Mouse (Mus musculus) hindbrain, embryonic 14.5 days (tissue): ENCODE data around the gene Ghrl. TPM values are rescaled to one million over a fixed set of nuclear protein-coding genes. Genes with fewer than 3 reads are reported as not detected.

Experiments used
- ATAC-seq: fragments of 200-750 bp; cut with Nextera tagmentation; 2 replicates; pipeline ENCODE4 v1.8.0; 2017; ENCODE audit warnings: moderate number of reproducible peaks, mild to moderate bottlenecking, moderate TSS enrichment, moderate library complexity; ENCODE audit not compliant: low FRiP score
- DNase-seq: peaks from one replicate; pipeline ENCODE4 v3.0.0-alpha.2; 2015; ENCODE audit warnings: low spot score
- H3K27ac ChIP-seq: fragments of 300-500 bp; sonication (generic); 2 replicates; pipeline ENCODE4 v1.5.1; 2014; ENCODE audit warnings: mild to moderate bottlenecking, moderate library complexity
- H3K27me3 ChIP-seq: fragments of 300-500 bp; sonication (generic); 2 replicates; pipeline ENCODE4 v1.6.1; 2014; ENCODE audit warnings: mild to moderate bottlenecking, low read length, mixed read lengths; ENCODE audit not compliant: control insufficient read depth, insufficient read depth
- H3K36me3 ChIP-seq: fragments of 300-500 bp; sonication (generic); replicated peaks from 2 replicates; pipeline ENCODE4 v1.6.1; 2014; ENCODE audit not compliant: control insufficient read depth, insufficient read depth
- H3K4me1 ChIP-seq: fragments of 300-500 bp; sonication (generic); replicated peaks from 2 replicates; pipeline ENCODE4 v1.6.1; 2014; ENCODE audit warnings: antibody characterized with exemption, low read length, mixed read lengths; ENCODE audit not compliant: control insufficient read depth, insufficient read depth
- H3K4me2 ChIP-seq: fragments of 300-500 bp; sonication (generic); replicated peaks from 2 replicates; pipeline ENCODE4 v1.6.1; 2014; ENCODE audit warnings: mild to moderate bottlenecking, moderate library complexity
- H3K4me3 ChIP-seq: fragments of 300-500 bp; sonication (generic); replicated peaks from 2 replicates; pipeline ENCODE4 v1.5.1; 2014; ENCODE audit warnings: mild to moderate bottlenecking, low read length
- H3K9ac ChIP-seq: fragments of 300-500 bp; sonication (generic); 2 replicates; pipeline ENCODE4 v1.6.1; 2014
- H3K9me3 ChIP-seq: fragments of 300-500 bp; sonication (generic); 2 replicates; pipeline ENCODE4 v1.6.1; 2016; ENCODE audit warnings: low read length; ENCODE audit not compliant: control insufficient read depth
- WGBS: fragments of 180-500 bp; shearing (Covaris S2); extraction: QIAGEN DNeasy Blood & Tissue Kit; methylation state at CpG from one replicate; pipeline ENCODE4 v1.1.7; 2014; 5-methylcytosine and 5-hydroxymethylcytosine counted together
- polyA plus RNA-seq: library from polyadenylated mRNA; unstranded; fragments of >200 nt; fragmentation: Nextera tagmentation; extraction: Ambion mirVana; gene quantifications from 2 replicates; pipeline ENCODE4 v1.2.1, GENCODE M21; 2014

Ghrl gene
- polyA plus RNA-seq, 1 experiment from 2014 or later, result 1.2 TPM

- Histone ChIP-seq H3K4me3 (no peak overlapping the region), H3K27ac (0 out of 2 replicates have a peak overlapping the region, but pooled peaks have one; percentile 14), H3K4me2 (peak overlapping the region; percentile 24), H3K27me3 (no peaks in the 10 kb centered on the region), H3K9me3 (no peaks in the 10 kb centered on the region), H3K36me3 (no peaks in the 10 kb centered on the region), H3K9ac (0 out of 2 replicates have a peak overlapping the region, but pooled peaks have one; percentile 16), H3K4me1 (peaks cover 5% of the 10 kb centered on the region; the same call in 1 of the 2 replicates)
- 9% methylated on average over 14 of the region's 14 CpGs for WGBS
- no peak for DNase-seq
- ATAC-seq, result no peak
Observed at GRCm38 (mm10) chr6:113690400-113691083, 29.1 kb downstream of the Ghrl start.

- ATAC-seq, result no peak
- Histone ChIP-seq H3K4me2 (no peak overlapping the region), H3K4me1 (peaks cover 5% of the 10 kb centered on the region; the same call in 1 of the 2 replicates), H3K36me3 (no peaks in the 10 kb centered on the region), H3K27me3 (no peaks in the 10 kb centered on the region), H3K4me3 (no peak overlapping the region), H3K9me3 (no peaks in the 10 kb centered on the region), H3K9ac (no peak overlapping the region), H3K27ac (no peak overlapping the region)
- 25% methylated on average over 7 of the region's 7 CpGs for WGBS
- DNase-seq, result no peak
Observed at GRCm38 (mm10) chr6:113690008-113690399, 29.7 kb downstream of the Ghrl start.

- 48% methylated on average over 8 of the region's 8 CpGs for WGBS
- no peak for ATAC-seq
Observed at GRCm38 (mm10) chr6:113686551-113687125, 33.0 kb downstream of the Ghrl start.

GRCm38 (mm10) chr6:113683081-113683825, 36.4 kb downstream of the Ghrl start:
- Histone ChIP-seq H3K4me1 (no peaks in the 10 kb centered on the region; the same call in 1 of the 2 replicates), H3K27me3 (no peaks in the 10 kb centered on the region), H3K4me2 (no peak overlapping the region), H3K9ac (no peak overlapping the region), H3K36me3 (no peaks in the 10 kb centered on the region), H3K27ac (no peak overlapping the region), H3K9me3 (no peaks in the 10 kb centered on the region), H3K4me3 (no peak overlapping the region)
- DNase-seq, result no peak
- WGBS, result 91% methylated on average over 10 of the region's 10 CpGs
- no peak for ATAC-seq

More at GRCm38 (mm10) chr6:113686551-113687125, 33.0 kb downstream of the Ghrl start:
- peaks cover 5% of the 10 kb centered on the region; the same call in 1 of the 2 replicates for H3K4me1 ChIP-seq
- H3K4me2 ChIP-seq, result no peak overlapping the region
- no peak for DNase-seq
- no peaks in the 10 kb centered on the region for H3K36me3 ChIP-seq
- no peaks in the 10 kb centered on the region for H3K27me3 ChIP-seq
- no peak overlapping the region for H3K9ac ChIP-seq
- no peak overlapping the region for H3K27ac ChIP-seq
- no peaks in the 10 kb centered on the region for H3K9me3 ChIP-seq
- H3K4me3 ChIP-seq, result no peak overlapping the region

- Histone ChIP-seq H3K4me3 (no peak overlapping the region), H3K36me3 (no peaks in the 10 kb centered on the region), H3K4me1 (no peaks in the 10 kb centered on the region; the same call in 1 of the 2 replicates), H3K9ac (no peak overlapping the region), H3K9me3 (no peaks in the 10 kb centered on the region), H3K27me3 (no peaks in the 10 kb centered on the region), H3K27ac (no peak overlapping the region), H3K4me2 (no peak overlapping the region)
- ATAC-seq, result no peak
- peak; percentile 54 for DNase-seq
- 16% methylated on average over 4 of the region's 4 CpGs for WGBS
Observed at GRCm38 (mm10) chr6:113681271-113681670, 38.4 kb downstream of the Ghrl start.

GRCm38 (mm10) chr6:113679993-113680566, 39.6 kb downstream of the Ghrl start:
- ATAC-seq, result no peak
- Histone ChIP-seq H3K4me1 (no peaks in the 10 kb centered on the region; the same call in 1 of the 2 replicates), H3K27me3 (no peaks in the 10 kb centered on the region), H3K9ac (no peak overlapping the region), H3K4me3 (no peak overlapping the region), H3K9me3 (no peaks in the 10 kb centered on the region), H3K36me3 (no peaks in the 10 kb centered on the region), H3K4me2 (no peak overlapping the region), H3K27ac (no peak overlapping the region)
- 87% methylated on average over 9 of the region's 9 CpGs for WGBS
- DNase-seq, result no peak

- Histone ChIP-seq H3K36me3 (no peaks in the 10 kb centered on the region), H3K4me1 (no peaks in the 10 kb centered on the region; the same call in 1 of the 2 replicates), H3K27ac (no peak overlapping the region), H3K27me3 (no peaks in the 10 kb centered on the region), H3K4me2 (no peak overlapping the region), H3K9ac (no peak overlapping the region), H3K9me3 (no peaks in the 10 kb centered on the region), H3K4me3 (no peak overlapping the region)
- 70% methylated on average over 14 of the region's 14 CpGs for WGBS
- ATAC-seq, result no peak
- no peak for DNase-seq
Observed at GRCm38 (mm10) chr6:113678246-113679012, 41.3 kb downstream of the Ghrl start.

- ATAC-seq, result no peak
- Histone ChIP-seq H3K9me3 (no peaks in the 10 kb centered on the region), H3K36me3 (no peaks in the 10 kb centered on the region), H3K27me3 (no peaks in the 10 kb centered on the region), H3K9ac (no peak overlapping the region), H3K4me2 (no peak overlapping the region), H3K27ac (no peak overlapping the region), H3K4me1 (no peaks in the 10 kb centered on the region; the same call in 1 of the 2 replicates), H3K4me3 (no peak overlapping the region)
- 84% methylated on average over 14 of the region's 14 CpGs for WGBS
- DNase-seq, result no peak
Observed at GRCm38 (mm10) chr6:113677070-113677734, 42.5 kb downstream of the Ghrl start.
